In the genomic region with DNA sequence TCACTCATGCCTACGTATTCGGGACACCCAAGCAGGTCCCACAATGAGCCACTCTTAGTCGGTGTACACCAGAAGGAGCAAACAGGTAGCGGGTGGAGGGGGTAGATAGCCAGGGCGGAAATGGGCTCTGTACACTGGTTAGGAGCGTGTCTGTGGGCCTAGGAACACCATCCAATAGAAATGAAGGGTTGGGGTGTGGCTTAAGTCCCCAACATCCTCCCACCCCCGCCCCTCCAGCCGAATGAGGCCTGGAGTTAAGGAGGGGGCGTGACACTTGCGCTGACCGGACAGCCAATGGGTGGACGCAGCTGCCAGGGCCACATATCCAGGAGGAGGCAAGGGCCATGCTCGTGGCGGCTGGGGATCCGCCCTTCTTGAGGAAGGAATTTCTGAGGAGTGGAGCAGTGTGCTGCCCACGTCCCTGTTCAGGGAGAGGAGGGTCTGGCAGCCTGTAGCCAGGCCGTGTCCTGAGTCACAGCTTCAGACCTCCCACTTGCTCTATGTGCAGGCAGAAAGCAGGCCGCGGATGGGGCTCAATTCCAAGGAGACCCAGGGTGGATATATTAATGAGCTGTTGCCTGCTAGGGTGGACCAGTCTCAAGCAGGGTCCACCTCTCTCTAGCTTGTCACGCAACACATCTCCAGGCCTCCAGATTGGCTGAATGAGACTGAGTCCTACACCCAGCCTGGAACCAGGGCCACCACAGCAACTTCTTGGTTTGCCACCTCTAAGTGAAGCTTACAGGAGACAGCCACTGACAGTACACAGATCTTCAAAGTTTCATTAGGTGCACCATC, we compare ENCODE assay signal across 8 mouse cellular contexts. TPM values are rescaled to one million over a fixed set of nuclear protein-coding genes. Genes with fewer than 3 reads are reported as not detected.
DNase-seq lines count a peak whose midpoint lies in the region; ATAC-seq and TF ChIP-seq lines count a peak whose summit lies in the region.

No protein-coding gene starts in this region.

- in situ Hi-C loops in ES-E14 (cut with MboI; ENCODE audit: low sequenced_read_pairs in 2 of 2, unreplicated experiment in 2 of 2): no loop called here

- H3K9me3 ChIP-seq in ES-E14 (ENCODE audit: control insufficient read depth, insufficient read depth, low read depth, low read length): no peaks in the 10 kb centered on the region
- no peaks in the 10 kb centered on the region for H3K9me3 ChIP-seq in hindbrain, embryonic 13.5 days
- no peaks in the 10 kb centered on the region for H3K9me3 ChIP-seq in midbrain, postnatal 0 days (ENCODE audit: low read length)

- H3K9ac ChIP-seq in ES-E14 (ENCODE audit: insufficient read depth, low read depth, low read length, poor library complexity, severe bottlenecking): peak overlapping the region; percentile 10; the same call in 1 of the 2 replicates
- H3K9ac ChIP-seq in hindbrain, embryonic 13.5 days: peak overlapping the region; percentile 60; the same call in 1 of the 2 replicates
- H3K9ac ChIP-seq in liver, adult 2 months (ENCODE audit: low read depth, low read length): no peak overlapping the region
- H3K9ac ChIP-seq in midbrain, postnatal 0 days (replicated peaks; ENCODE audit: low read length, poor library complexity, severe bottlenecking): no peak overlapping the region

- peak overlapping the region in 1 of 2 experiments; percentile 42; a peak in 2 of 4 replicates for H3K4me3 ChIP-seq in ES-E14 (ENCODE audit: insufficient read depth in 1 of 2, low read depth in 1 of 2, low read length in 2 of 2, poor library complexity in 1 of 2, severe bottlenecking in 1 of 2)
- peak overlapping the region; percentile 71 for H3K4me3 ChIP-seq in gastrocnemius, adult 2 months
- H3K4me3 ChIP-seq in hindbrain, embryonic 13.5 days: peak overlapping the region; percentile 22
- no peak overlapping the region for H3K4me3 ChIP-seq in liver, adult 2 months (ENCODE audit: insufficient read depth, low read depth, low read length)
- H3K4me3 ChIP-seq in midbrain, postnatal 0 days (ENCODE audit: low read depth, low read length): 0 out of 2 replicates have a peak overlapping the region, but pooled peaks have one; percentile 1

- ATAC-seq in hindbrain, embryonic 13.5 days (ENCODE audit: low FRiP score): peak; percentile 83
- peak; percentile 63 for ATAC-seq in midbrain, postnatal 0 days (ENCODE audit: low FRiP score)

- peak overlapping the region; percentile 50 for H3K4me2 ChIP-seq in hindbrain, embryonic 13.5 days
- peak overlapping the region; percentile 38 for H3K4me2 ChIP-seq in midbrain, postnatal 0 days (ENCODE audit: low read depth, low read length, poor library complexity, severe bottlenecking)

- WGBS in hindbrain, embryonic 13.5 days: 7% methylated on average over 20 of the region's 20 CpGs
- 34% methylated on average over 20 of the region's 20 CpGs for WGBS in liver, adult 2 months
- 8% methylated on average over 20 of the region's 20 CpGs for WGBS in midbrain, postnatal 0 days

- H3K27ac ChIP-seq in ES-E14 (ENCODE audit: insufficient read depth, low read depth, low read length, poor library complexity, severe bottlenecking): no peak overlapping the region
- peak overlapping the region; percentile 86 for H3K27ac ChIP-seq in gastrocnemius, adult 2 months
- H3K27ac ChIP-seq in hindbrain, embryonic 13.5 days: no peak overlapping the region
- no peak overlapping the region for H3K27ac ChIP-seq in liver, adult 2 months (replicated peaks; ENCODE audit: insufficient read depth, low read depth, low read length)
- no peak overlapping the region for H3K27ac ChIP-seq in midbrain, postnatal 0 days (ENCODE audit: low read depth, low read length)

- no peak for TF ChIP-seq CTCF in gastrocnemius, adult 2 months (IDR thresholded peaks at IDR 0.05)
- no peak for TF ChIP-seq CTCF in liver, adult 2 months (IDR thresholded peaks at IDR 0.05; ENCODE audit: low read depth, low read length)
- no peak for TF ChIP-seq CTCF in midbrain, postnatal 0 days (IDR thresholded peaks at IDR 0.05)

- no peaks in the 10 kb centered on the region for H3K36me3 ChIP-seq in ES-E14 (ENCODE audit: control insufficient read depth, insufficient read depth, low read length, poor library complexity, severe bottlenecking)
- H3K36me3 ChIP-seq in hindbrain, embryonic 13.5 days: no peaks in the 10 kb centered on the region
- H3K36me3 ChIP-seq in liver, adult 2 months (ENCODE audit: control insufficient read depth, insufficient read depth, low read length): no peaks in the 10 kb centered on the region
- H3K36me3 ChIP-seq in midbrain, postnatal 0 days (ENCODE audit: insufficient read depth, low read length): no peaks in the 10 kb centered on the region

- no peak for TF ChIP-seq POLR2A in liver, adult 2 months (IDR thresholded peaks at IDR 0.05; ENCODE audit: extremely low read depth, insufficient read depth, low read length)

- H3K79me2 ChIP-seq in liver, adult 2 months (ENCODE audit: control insufficient read depth, insufficient read depth, low read length): no peaks in the 10 kb centered on the region

- peak; percentile 69 for DNase-seq in ES-E14 (ENCODE audit: low read depth, low spot score)
- peak; percentile 57 for DNase-seq in cerebellum, postnatal 10 days
- peak; percentile 84 for DNase-seq in gastrocnemius, adult 2 months
- peak; percentile 4 for DNase-seq in liver, adult 2 months (ENCODE audit: extremely low read depth, low read depth, low spot score)
- peak; percentile 57 for DNase-seq in midbrain, postnatal 0 days (ENCODE audit: low spot score)
- DNase-seq in T-cell, adult 2 months (ENCODE audit: low spot score): no peak
- DNase-seq in thymus, postnatal 10 days (ENCODE audit: low spot score in 2 of 2): no peak

- 0 out of 2 replicates have a peak, but pooled peaks cover 4% of the 10 kb centered on the region for H3K27me3 ChIP-seq in hindbrain, embryonic 13.5 days
- no peaks in the 10 kb centered on the region for H3K27me3 ChIP-seq in liver, adult 2 months (ENCODE audit: control insufficient read depth, insufficient read depth, low read length)
- no peaks in the 10 kb centered on the region for H3K27me3 ChIP-seq in midbrain, postnatal 0 days (ENCODE audit: insufficient read depth, low read length)

- H3K4me1 ChIP-seq in ES-E14 (ENCODE audit: control insufficient read depth in 2 of 2, insufficient read depth in 2 of 2, low read length in 2 of 2, poor library complexity in 1 of 2): peaks cover 0 to 4% of the 10 kb centered on the region in 2 experiments; a peak in 1 of 4 replicates
- peaks cover 15% of the 10 kb centered on the region for H3K4me1 ChIP-seq in hindbrain, embryonic 13.5 days (replicated peaks)
- no peaks in the 10 kb centered on the region for H3K4me1 ChIP-seq in liver, adult 2 months (ENCODE audit: control insufficient read depth, insufficient read depth, low read length)
- H3K4me1 ChIP-seq in midbrain, postnatal 0 days (ENCODE audit: insufficient read depth, low read length): no peaks in the 10 kb centered on the region

- intact Hi-C loops in gastrocnemius, adult 2 months (cut with DNase I): no loop called here

TF ChIP-seq in ES-E14, 5 proteins besides CTCF, POLR2A, EP300 and RAD21:
- TF ChIP-seq ZNF384 (IDR thresholded peaks at IDR 0.05; ENCODE audit: low read depth, low read length): no peak
- no peak for TF ChIP-seq ZC3H11A (IDR thresholded peaks at IDR 0.05; ENCODE audit: borderline replicate concordance, low read depth, low read length)
- no peak for TF ChIP-seq MAFK (IDR thresholded peaks at IDR 0.05; ENCODE audit: insufficient read depth, low read depth, low read length)
- no peak for TF ChIP-seq HCFC1 (IDR thresholded peaks at IDR 0.05; ENCODE audit: borderline replicate concordance, insufficient read depth, low read length)
- no peak for TF ChIP-seq CHD2 (IDR thresholded peaks at IDR 0.05; ENCODE audit: low read depth, low read length)

RNA-seq across cellular contexts. Expression of a gene that starts 2.1 kb away (rescaled TPM):
- 0.49 and 0.85 TPM in 2 replicates for total RNA-seq in ES-E14 (2012; rRNA removed)
- total RNA-seq in gastrocnemius, adult 2 months (2021): 1 to 10 TPM; 2.7 to 2.8 TPM
- polyA plus RNA-seq in hindbrain, embryonic 13.5 days (2015; fragmentation: Nextera tagmentation; extraction: Ambion mirVana): 2.2 and 2.7 TPM in 2 replicates
- total RNA-seq in liver, adult 2 months (2014; rRNA removed): not detected in 2 replicates
- 0.48 and 0.66 TPM in 2 replicates for polyA plus RNA-seq in liver, adult 2 months (2012; rRNA removed)
- 5.5 and 6.8 TPM in 2 replicates for total RNA-seq in midbrain, postnatal 0 days (2014; rRNA removed)
- 4.6 and 5.0 TPM in 2 replicates for polyA plus RNA-seq in midbrain, postnatal 0 days (2015; fragmentation: Nextera tagmentation; extraction: Ambion mirVana)

RNA-seq across cellular contexts. Expression of a gene that starts 11.9 kb away (rescaled TPM):
- total RNA-seq in ES-E14 (2012; rRNA removed): 0.09 TPM in 1 of 2 replicates, not detected in the other
- not detected for total RNA-seq in gastrocnemius, adult 2 months (2021)
- not detected in 2 replicates for polyA plus RNA-seq in hindbrain, embryonic 13.5 days (2015; fragmentation: Nextera tagmentation; extraction: Ambion mirVana)
- not detected in 2 replicates for total RNA-seq in liver, adult 2 months (2014; rRNA removed)
- not detected in 2 replicates for polyA plus RNA-seq in liver, adult 2 months (2012; rRNA removed)
- total RNA-seq in midbrain, postnatal 0 days (2014; rRNA removed): not detected in 2 replicates
- not detected in 2 replicates for polyA plus RNA-seq in midbrain, postnatal 0 days (2015; fragmentation: Nextera tagmentation; extraction: Ambion mirVana)

RNA-seq across cellular contexts. Expression of a gene that starts 18.9 kb away (rescaled TPM):
- 10.1 and 16.9 TPM in 2 replicates for total RNA-seq in ES-E14 (2012; rRNA removed)
- 1 to 10 TPM; 1.4 to 1.5 TPM for total RNA-seq in gastrocnemius, adult 2 months (2021)
- 3.3 TPM in 2 replicates for polyA plus RNA-seq in hindbrain, embryonic 13.5 days (2015; fragmentation: Nextera tagmentation; extraction: Ambion mirVana)
- 1.9 and 2.9 TPM in 2 replicates for total RNA-seq in liver, adult 2 months (2014; rRNA removed)
- 2.6 and 5.0 TPM in 2 replicates for polyA plus RNA-seq in liver, adult 2 months (2012; rRNA removed)
- 2.8 and 4.1 TPM in 2 replicates for total RNA-seq in midbrain, postnatal 0 days (2014; rRNA removed)
- 1.5 TPM in 2 replicates for polyA plus RNA-seq in midbrain, postnatal 0 days (2015; fragmentation: Nextera tagmentation; extraction: Ambion mirVana)

Comparison
In these comparisons a context has a peak if more than half of its experiments do, and no peak if none do; other contexts are left out.
1. DNase-seq: peak in ES-E14 (single experiment), cerebellum, postnatal 10 days (2 of 2), gastrocnemius, adult 2 months (single experiment), liver, adult 2 months (single experiment) and midbrain, postnatal 0 days (single experiment); none in T-cell, adult 2 months (single experiment) and thymus, postnatal 10 days (0 of 2).
2. H3K9ac ChIP-seq: peak in ES-E14 (single experiment) and hindbrain, embryonic 13.5 days (single experiment); none in liver, adult 2 months (single experiment) and midbrain, postnatal 0 days (single experiment).